Comparison of ENCODE assay signal across 7 mouse cellular contexts in the genomic region with DNA sequence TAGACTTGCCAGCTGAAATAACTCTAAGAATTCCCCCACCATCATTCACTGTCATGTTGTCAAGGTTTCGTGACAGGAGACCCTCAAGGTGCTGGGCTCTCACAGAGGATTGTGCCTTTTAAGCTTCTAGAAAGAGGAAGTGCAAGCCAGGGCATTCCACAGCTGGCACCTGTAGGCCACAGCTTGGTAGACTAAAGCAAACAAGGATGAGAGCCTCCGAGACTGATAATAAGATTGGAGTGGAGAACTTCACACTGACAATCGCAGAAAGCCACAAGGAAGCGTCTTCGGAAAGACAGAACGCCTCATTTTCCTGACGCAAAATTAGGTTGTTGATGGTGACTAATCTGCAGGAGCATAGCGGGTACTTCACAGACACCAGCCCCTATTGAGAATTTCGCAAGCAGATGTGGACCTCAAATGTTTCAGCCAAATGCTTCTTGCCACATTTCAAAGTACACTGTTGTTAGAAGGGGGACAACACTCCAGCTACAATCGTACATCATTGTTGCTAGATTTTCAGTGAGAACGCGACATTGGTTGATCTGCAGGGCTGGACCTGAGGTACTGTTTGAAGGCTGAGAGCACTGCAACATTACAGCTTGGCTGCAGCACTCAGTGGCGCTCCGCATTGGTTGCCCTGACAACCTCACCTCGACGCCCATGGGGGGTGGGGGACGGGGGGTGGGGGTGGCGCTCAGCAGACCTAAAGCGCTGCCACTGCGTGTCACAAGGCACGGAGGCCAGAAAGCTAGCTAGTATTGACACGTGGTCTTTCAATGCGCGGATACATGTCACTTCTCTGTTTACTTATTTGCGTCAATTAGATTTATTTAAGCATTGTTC. TPM values are rescaled to one million over a fixed set of nuclear protein-coding genes. Genes with fewer than 3 reads are reported as not detected.
DNase-seq lines count a peak whose midpoint lies in the region; ATAC-seq and TF ChIP-seq lines count a peak whose summit lies in the region.

No protein-coding gene starts in this region.

- no peaks in the 10 kb centered on the region for H3K36me3 ChIP-seq in lung, embryonic 15.5 days
- no peaks in the 10 kb centered on the region for H3K36me3 ChIP-seq in stomach, embryonic 16.5 days (ENCODE audit: control insufficient read depth, insufficient read depth, low read length)

- H3K27ac ChIP-seq in cortical plate, adult 2 months (ENCODE audit: insufficient read depth, low read length), result no peak overlapping the region; the same call in 1 of the 2 replicates
- H3K27ac ChIP-seq in lung, embryonic 15.5 days, result peak overlapping the region; percentile 33; the same call in 1 of the 2 replicates
- no peak overlapping the region for H3K27ac ChIP-seq in stomach, embryonic 16.5 days (ENCODE audit: low read length)

- DNase-seq in layer of hippocampus, adult 11-12 months (ENCODE audit: low spot score), result peak; percentile 3
- DNase-seq in layer of hippocampus, postnatal 25 days (ENCODE audit: extremely low spot score in 1 of 2, low spot score in 1 of 2), result no peak

- H3K27me3 ChIP-seq in lung, embryonic 15.5 days, result peaks cover 40% of the 10 kb centered on the region
- peaks cover 13% of the 10 kb centered on the region for H3K27me3 ChIP-seq in stomach, embryonic 16.5 days (ENCODE audit: control insufficient read depth, insufficient read depth, low read length)

- H3K4me3 ChIP-seq in cortical plate, adult 2 months (ENCODE audit: insufficient read depth, low read length), result 0 out of 2 replicates have a peak overlapping the region, but pooled peaks have one; percentile 23
- H3K4me3 ChIP-seq in lung, embryonic 15.5 days, result no peak overlapping the region
- H3K4me3 ChIP-seq in stomach, embryonic 16.5 days (replicated peaks; ENCODE audit: low read length), result peak overlapping the region; percentile 25

- no peak overlapping the region for H3K9ac ChIP-seq in lung, embryonic 15.5 days
- H3K9ac ChIP-seq in stomach, embryonic 16.5 days (ENCODE audit: low read length), result no peak overlapping the region

- no peaks in the 10 kb centered on the region for H3K9me3 ChIP-seq in lung, embryonic 15.5 days
- no peaks in the 10 kb centered on the region for H3K9me3 ChIP-seq in stomach, embryonic 16.5 days (replicated peaks; ENCODE audit: control insufficient read depth, low read length)

- WGBS in lung, embryonic 15.5 days, result 16% methylated on average over 25 of the region's 25 CpGs
- WGBS in stomach, embryonic 16.5 days, result 23% methylated on average over 25 of the region's 25 CpGs

- peak overlapping the region; percentile 47 for H3K4me2 ChIP-seq in lung, embryonic 15.5 days
- H3K4me2 ChIP-seq in stomach, embryonic 16.5 days (ENCODE audit: low read depth, low read length), result peak overlapping the region; percentile 47

- no peaks in the 10 kb centered on the region for H3K4me1 ChIP-seq in cortical plate, adult 2 months (ENCODE audit: control insufficient read depth, insufficient read depth, low read length)
- peaks cover 14% of the 10 kb centered on the region for H3K4me1 ChIP-seq in lung, embryonic 15.5 days
- no peaks in the 10 kb centered on the region; the same call in 1 of the 2 replicates for H3K4me1 ChIP-seq in stomach, embryonic 16.5 days (ENCODE audit: control insufficient read depth, insufficient read depth, low read length)

- peak; percentile 65 for ATAC-seq in granulocyte monocyte progenitor cell, adult 5-6 weeks (replicated peaks; ENCODE audit: poor library complexity, severe bottlenecking)
- ATAC-seq in lung, embryonic 15.5 days (ENCODE audit: borderline replicate concordance, extremely low read depth, low FRiP score, low TSS enrichment), result peak; percentile 80; the same call in 1 of the 2 replicates
- ATAC-seq in stomach, embryonic 16.5 days (ENCODE audit: insufficient read depth, low FRiP score), result peak; percentile 37; the same call in 1 of the 2 replicates
- ATAC-seq in CD4-positive, CD25-positive, alpha-beta regulatory T cell, adult 4 months, result no peak

- no peak for TF ChIP-seq CTCF in cortical plate, adult 2 months (IDR thresholded peaks at IDR 0.05; ENCODE audit: extremely low read depth, insufficient read depth, low read length)

- no peak for TF ChIP-seq POLR2A in cortical plate, adult 2 months (IDR thresholded peaks at IDR 0.05; ENCODE audit: extremely low read depth, insufficient read depth, low read length)

RNA-seq across cellular contexts. Expression of a gene that starts 32.5 kb away (rescaled TPM):
- total RNA-seq in layer of hippocampus, postnatal 25 days (2021), result not detected
- polyA plus RNA-seq in cortical plate, adult 2 months (2012; rRNA removed), result not detected in 2 replicates
- total RNA-seq in granulocyte monocyte progenitor cell, adult 5-6 weeks (2014; fragmentation: Nextera tagmentation), result not detected in 2 replicates
- total RNA-seq in granulocyte monocyte progenitor cell, adult 5-6 weeks (2017), result not detected in 2 replicates
- polyA plus RNA-seq in lung, embryonic 15.5 days (2015; fragmentation: Nextera tagmentation; extraction: Ambion mirVana), result not detected in 2 replicates
- polyA plus RNA-seq in stomach, embryonic 16.5 days (2015; fragmentation: Nextera tagmentation; extraction: Ambion mirVana), result not detected in 2 replicates
- polyA plus RNA-seq in CD4-positive, CD25-positive, alpha-beta regulatory T cell, adult 4 months (2017; shearing (Covaris generic)), result not detected
